Mouse (Mus musculus) limb, embryonic 13.5 days (tissue): ENCODE data around the gene Strbp. TPM values are rescaled to one million over a fixed set of nuclear protein-coding genes. Genes with fewer than 3 reads are reported as not detected.

ENCODE experiments used
- ATAC-seq: fragments of 200-750 bp; cut with Nextera tagmentation; 2 replicates; pipeline ENCODE4 v1.8.0; 2017; ENCODE audit warnings: low read depth, moderate number of reproducible peaks, moderate TSS enrichment; ENCODE audit not compliant: low FRiP score
- H3K27ac ChIP-seq: fragments of 300-500 bp; sonication (generic); 2 replicates; pipeline ENCODE4 v1.5.1; 2015; ENCODE audit warnings: inconsistent platforms, mild to moderate bottlenecking, moderate library complexity
- H3K27me3 ChIP-seq: fragments of 300-500 bp; sonication (generic); 2 replicates; pipeline ENCODE4 v1.6.1; 2015; ENCODE audit warnings: mild to moderate bottlenecking, inconsistent platforms
- H3K36me3 ChIP-seq: fragments of 300-500 bp; sonication (generic); 2 replicates; pipeline ENCODE4 v1.6.1; 2015; ENCODE audit warnings: inconsistent platforms, mild to moderate bottlenecking, moderate library complexity
- H3K4me1 ChIP-seq: fragments of 300-500 bp; sonication (generic); 2 replicates; pipeline ENCODE4 v1.6.1; 2015; ENCODE audit warnings: inconsistent platforms
- H3K4me2 ChIP-seq: fragments of 300-500 bp; sonication (generic); replicated peaks from 2 replicates; pipeline ENCODE4 v1.6.1; 2015; ENCODE audit warnings: inconsistent platforms, mild to moderate bottlenecking, moderate library complexity
- H3K4me3 ChIP-seq: fragments of 300-500 bp; sonication (generic); 2 replicates; pipeline ENCODE4 v1.5.1; 2015; ENCODE audit warnings: moderate library complexity, mild to moderate bottlenecking, inconsistent platforms
- H3K9ac ChIP-seq: fragments of 300-500 bp; sonication (generic); 2 replicates; pipeline ENCODE4 v1.6.1; 2015; ENCODE audit warnings: mild to moderate bottlenecking, inconsistent platforms
- H3K9me3 ChIP-seq: fragments of 300-500 bp; sonication (generic); 2 replicates; pipeline ENCODE4 v1.6.1; 2016; ENCODE audit warnings: inconsistent platforms
- WGBS: fragments of 180-500 bp; shearing (Covaris S2); methylation state at CpG from one replicate; pipeline ENCODE4 v1.1.7; 2015; 5-methylcytosine and 5-hydroxymethylcytosine counted together
- polyA plus RNA-seq: library from polyadenylated mRNA; unstranded; fragments of >200 nt; fragmentation: Nextera tagmentation; extraction: Ambion mirVana; gene quantifications from 2 replicates; pipeline ENCODE4 v1.2.1, GENCODE M21; 2015

Gene Strbp
- polyA plus RNA-seq = 34.6 and 36.4 TPM in 2 replicates

- Histone ChIP-seq H3K27me3 (0 out of 2 replicates have a peak, but pooled peaks cover 3% of the 10 kb centered on the region), H3K9me3 (no peaks in the 10 kb centered on the region), H3K36me3 (no peaks in the 10 kb centered on the region), H3K4me1 (peaks cover 17% of the 10 kb centered on the region), H3K9ac (peak within 1 kb of the TSS; percentile 93), H3K4me3 (peak within 1 kb of the TSS; percentile 96), H3K27ac (peak within 1 kb of the TSS; percentile 89), H3K4me2 (peak within 1 kb of the TSS; percentile 81)
- WGBS = under 1% methylated on average over 93 of the region's 98 CpGs
- peak; percentile 94 for ATAC-seq
These were observed at the start of gene Strbp for GRCm38 (mm10) chr2:37703230-37703954. Gene Strbp, minus strand, starts transcription at chr2:37703859.

DNA sequence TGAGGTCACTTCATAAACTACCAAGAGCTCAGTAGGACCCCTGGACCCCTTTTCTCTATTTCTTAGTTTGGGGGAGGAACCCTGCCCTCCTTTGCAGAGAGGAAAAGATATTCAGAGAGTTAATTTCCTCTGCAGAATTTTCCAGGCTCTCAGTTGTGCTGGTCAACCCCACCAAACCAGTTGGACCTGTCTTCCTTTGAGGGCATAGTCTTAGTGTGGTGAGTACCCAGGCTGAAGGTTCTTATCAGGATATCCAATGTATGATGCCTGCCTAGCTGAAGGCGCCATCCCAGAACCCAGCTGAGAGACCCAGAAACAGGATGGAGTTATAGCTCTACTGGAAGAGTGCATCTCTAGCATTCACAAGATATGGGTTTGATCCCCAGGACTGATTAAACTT, 47.5 kb upstream of the Strbp start:
- 89% methylated on average over 1 of the region's 1 CpGs for WGBS
- ATAC-seq = no peak
- peaks cover 43% of the 10 kb centered on the region for H3K4me1 ChIP-seq

GRCm38 (mm10) chr2:37749323-37749722, 45.7 kb upstream of the Strbp start:
- H3K27ac ChIP-seq = peak overlapping the region; percentile 78
- no peaks in the 10 kb centered on the region for H3K27me3 ChIP-seq
- no peak overlapping the region; the same call in 1 of the 2 replicates for H3K9ac ChIP-seq
- H3K4me2 ChIP-seq = no peak overlapping the region
- H3K4me3 ChIP-seq = no peak overlapping the region
- H3K9me3 ChIP-seq = no peaks in the 10 kb centered on the region
- no peak for ATAC-seq
- WGBS = 33% methylated on average over 6 of the region's 6 CpGs
- no peaks in the 10 kb centered on the region for H3K36me3 ChIP-seq
- peaks cover 32% of the 10 kb centered on the region for H3K4me1 ChIP-seq

More for the DNA sequence above, 47.5 kb upstream of the Strbp start:
- Histone ChIP-seq H3K9ac (no peak overlapping the region), H3K27me3 (no peaks in the 10 kb centered on the region), H3K9me3 (no peaks in the 10 kb centered on the region), H3K36me3 (no peaks in the 10 kb centered on the region), H3K4me3 (no peak overlapping the region), H3K4me2 (no peak overlapping the region), H3K27ac (no peak overlapping the region)

DNA sequence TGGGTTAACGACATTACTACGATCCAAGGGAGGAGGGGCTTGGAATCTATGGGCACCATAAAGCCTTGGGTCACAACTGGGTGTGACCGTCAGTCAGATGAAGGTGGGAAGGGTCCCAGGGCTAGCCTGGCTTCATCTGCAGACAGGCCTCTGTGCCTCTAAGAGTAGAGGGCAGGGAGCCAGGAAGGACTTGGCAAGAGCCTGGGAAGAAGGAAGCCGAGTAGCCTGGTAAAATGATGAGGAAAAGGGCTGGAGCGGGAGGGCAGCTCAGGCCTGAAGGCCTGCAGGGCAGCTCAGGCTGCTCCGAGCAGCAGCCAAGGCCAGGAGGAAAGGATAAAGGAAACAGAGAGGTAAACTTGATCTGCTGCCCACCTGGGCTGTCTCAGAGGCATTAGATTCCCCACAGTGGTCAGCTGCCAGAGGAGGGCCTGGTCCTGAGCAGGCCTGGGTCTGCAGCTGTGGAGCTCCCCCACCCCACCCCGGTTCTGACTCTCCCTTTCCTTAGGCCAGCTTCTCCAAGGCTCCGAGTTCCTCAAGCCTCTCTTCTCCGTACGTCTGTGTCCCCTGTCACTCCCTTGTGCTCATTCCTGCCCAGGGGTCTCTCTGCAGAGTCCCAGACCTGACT, 44.9 kb upstream of the Strbp start:
- WGBS = 27% methylated on average over 10 of the region's 10 CpGs

DNA sequence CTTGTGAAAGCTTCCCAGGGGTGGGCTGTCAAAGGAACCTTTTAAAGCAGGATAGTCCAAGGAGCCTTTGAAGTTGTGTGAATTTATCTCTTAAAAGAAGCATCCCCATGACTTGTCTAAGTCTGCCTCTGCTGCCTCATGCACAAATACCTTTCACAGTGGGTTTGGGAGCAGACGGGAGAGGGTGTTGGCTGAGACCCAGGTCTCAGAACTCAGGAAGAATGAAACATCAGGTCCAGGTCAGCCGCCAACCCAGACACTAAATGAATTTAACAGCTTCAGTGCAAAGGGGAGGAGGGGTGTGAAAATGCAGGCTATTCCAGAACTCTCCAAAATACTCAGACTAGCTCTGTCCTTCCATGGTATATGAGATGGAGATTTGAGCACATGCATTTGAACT, 44.2 kb upstream of the Strbp start:
- ATAC-seq = peak; percentile 45; the same call in 1 of the 2 replicates
- no peak overlapping the region for H3K9ac ChIP-seq
- H3K9me3 ChIP-seq = no peaks in the 10 kb centered on the region
- H3K4me3 ChIP-seq = no peak overlapping the region
- H3K4me2 ChIP-seq = no peak overlapping the region; the same call in 1 of the 2 replicates
- no peaks in the 10 kb centered on the region for H3K36me3 ChIP-seq
- whole genome bisulfite sequencing = 15% methylated on average over 2 of the region's 2 CpGs
- no peaks in the 10 kb centered on the region for H3K27me3 ChIP-seq
- peaks cover 32% of the 10 kb centered on the region for H3K4me1 ChIP-seq
- peak overlapping the region; percentile 78; the same call in 1 of the 2 replicates for H3K27ac ChIP-seq

More for the DNA sequence above, 44.9 kb upstream of the Strbp start:
- Histone ChIP-seq H3K27me3 (no peaks in the 10 kb centered on the region), H3K4me2 (peak overlapping the region; percentile 3), H3K9ac (peak overlapping the region; percentile 8), H3K4me1 (peaks cover 32% of the 10 kb centered on the region), H3K27ac (peak overlapping the region; percentile 78), H3K9me3 (no peaks in the 10 kb centered on the region), H3K4me3 (no peak overlapping the region), H3K36me3 (no peaks in the 10 kb centered on the region)
- ATAC-seq = peak; percentile 77

DNA sequence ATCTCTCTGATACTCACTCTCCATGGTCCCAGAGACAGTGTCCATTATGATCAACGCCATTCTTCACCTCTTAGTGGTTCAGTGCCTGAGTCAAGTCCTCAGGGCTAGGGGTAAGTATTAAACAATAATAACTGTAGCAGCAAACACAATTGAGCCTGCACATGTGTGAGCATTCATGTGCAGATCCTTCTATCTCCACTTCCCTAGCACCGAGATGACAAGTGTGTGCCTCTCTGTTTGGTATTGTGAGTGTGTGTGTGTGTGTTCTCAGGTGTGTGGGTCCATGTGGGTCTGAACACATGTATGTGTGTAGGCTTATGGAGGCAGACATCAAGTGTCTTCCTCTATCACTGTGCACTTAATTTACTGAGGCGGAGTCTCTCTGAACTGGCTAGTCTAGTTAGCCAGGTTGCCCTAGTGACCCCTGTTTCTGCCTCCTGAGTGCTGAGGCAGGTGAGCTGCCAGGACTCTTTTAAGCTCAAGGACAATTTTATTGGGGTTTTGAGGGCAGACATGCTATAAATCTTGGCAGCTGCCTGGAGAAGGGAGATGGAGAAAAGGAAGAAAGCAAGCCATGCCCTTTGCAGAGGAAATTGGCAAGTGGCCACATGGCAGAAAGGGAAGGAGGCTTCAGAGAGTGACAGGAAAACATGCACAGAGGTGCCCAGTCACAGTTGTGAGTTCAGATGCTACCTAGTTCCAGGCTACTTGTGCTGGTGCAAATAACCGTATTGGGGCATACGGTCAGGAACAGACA, 42.8 kb upstream of the Strbp start:
- no peaks in the 10 kb centered on the region for H3K9me3 ChIP-seq
- peaks cover 32% of the 10 kb centered on the region for H3K4me1 ChIP-seq
- 81% methylated on average over 5 of the region's 5 CpGs for WGBS
- no peak for ATAC-seq
- H3K9ac ChIP-seq = no peak overlapping the region
- H3K4me2 ChIP-seq = no peak overlapping the region
- no peak overlapping the region for H3K27ac ChIP-seq
- no peaks in the 10 kb centered on the region for H3K27me3 ChIP-seq
- no peak overlapping the region for H3K4me3 ChIP-seq
- no peaks in the 10 kb centered on the region for H3K36me3 ChIP-seq

DNA sequence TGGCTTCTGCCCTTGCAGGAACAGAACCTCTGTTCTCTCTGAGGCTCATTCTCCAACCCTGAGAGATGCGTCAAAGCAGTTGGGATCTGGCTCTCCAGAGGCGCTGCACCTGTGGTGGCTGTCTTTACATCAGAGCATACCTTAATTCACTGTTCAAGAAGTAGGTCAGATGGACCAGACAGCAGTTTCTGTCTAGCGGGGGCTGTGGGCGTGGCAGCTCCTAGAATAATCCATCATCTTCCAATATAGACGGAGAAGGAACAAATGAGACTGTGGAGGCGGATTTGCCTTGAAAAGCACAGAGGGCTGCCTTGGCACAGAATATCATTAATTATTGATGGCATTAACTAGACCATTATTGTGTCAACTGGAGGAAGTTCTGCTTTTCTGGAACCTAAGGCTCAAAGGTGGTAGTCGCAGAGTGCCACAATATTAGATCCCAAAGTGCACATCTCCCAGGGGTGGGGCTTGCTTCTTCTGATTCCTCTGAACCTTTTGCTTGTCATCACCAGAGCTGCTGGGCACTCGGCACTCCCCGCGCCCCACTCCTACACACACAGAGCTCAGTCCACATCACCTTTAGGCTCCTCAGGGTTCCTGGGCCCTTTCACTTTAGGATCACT, 41.2 kb upstream of the Strbp start:
- Histone ChIP-seq H3K9me3 (no peaks in the 10 kb centered on the region), H3K4me3 (no peak overlapping the region), H3K4me1 (peaks cover 31% of the 10 kb centered on the region), H3K36me3 (no peaks in the 10 kb centered on the region), H3K27me3 (no peaks in the 10 kb centered on the region), H3K27ac (no peak overlapping the region), H3K9ac (no peak overlapping the region), H3K4me2 (no peak overlapping the region)
- WGBS = 89% methylated on average over 10 of the region's 10 CpGs
- no peak for ATAC-seq

GRCm38 (mm10) chr2:37741806-37742554, 38.3 kb upstream of the Strbp start:
- Histone ChIP-seq H3K4me3 (no peak overlapping the region), H3K27ac (no peak overlapping the region), H3K27me3 (no peaks in the 10 kb centered on the region), H3K9me3 (no peaks in the 10 kb centered on the region), H3K36me3 (no peaks in the 10 kb centered on the region), H3K4me2 (no peak overlapping the region), H3K9ac (no peak overlapping the region), H3K4me1 (peaks cover 12% of the 10 kb centered on the region)
- WGBS = 68% methylated on average over 20 of the region's 20 CpGs
- ATAC-seq = no peak

GRCm38 (mm10) chr2:37735807-37736188, 32.1 kb upstream of the Strbp start:
- no peak overlapping the region for H3K27ac ChIP-seq
- no peak overlapping the region for H3K9ac ChIP-seq
- no peaks in the 10 kb centered on the region for H3K36me3 ChIP-seq
- peak overlapping the region; percentile 38 for H3K4me2 ChIP-seq
- H3K9me3 ChIP-seq = no peaks in the 10 kb centered on the region
- WGBS = 70% methylated on average over 1 of the region's 1 CpGs
- H3K4me1 ChIP-seq = peaks cover 16% of the 10 kb centered on the region
- H3K27me3 ChIP-seq = no peaks in the 10 kb centered on the region
- ATAC-seq = no peak
- no peak overlapping the region for H3K4me3 ChIP-seq

GRCm38 (mm10) chr2:37734979-37735806, 31.5 kb upstream of the Strbp start:
- no peak overlapping the region for H3K9ac ChIP-seq
- ATAC-seq = peak; percentile 54; the same call in 1 of the 2 replicates
- 21% methylated on average over 17 of the region's 17 CpGs for WGBS

More at GRCm38 (mm10) chr2:37734979-37735806, 31.5 kb upstream of the Strbp start:
- Histone ChIP-seq H3K36me3 (no peaks in the 10 kb centered on the region), H3K4me1 (peaks cover 16% of the 10 kb centered on the region), H3K9me3 (no peaks in the 10 kb centered on the region), H3K27ac (no peak overlapping the region), H3K27me3 (no peaks in the 10 kb centered on the region), H3K4me2 (peak overlapping the region; percentile 38), H3K4me3 (no peak overlapping the region)
